Mouse (Mus musculus) ES-Bruce4 (cell line): ENCODE measurements around the gene Paqr7. TPM values are rescaled to one million over a fixed set of nuclear protein-coding genes. Genes with fewer than 3 reads are reported as not detected.

Source experiments
- H3K27ac ChIP-seq: 2 replicates; pipeline ENCODE4 v1.5.1; 2012; ENCODE audit warnings: low read length, inconsistent platforms; ENCODE audit not compliant: insufficient read depth
- H3K27me3 ChIP-seq: 2 replicates; pipeline ENCODE4 v1.6.1; 2012; ENCODE audit warnings: mild to moderate bottlenecking, low read length, inconsistent platforms; ENCODE audit not compliant: control insufficient read depth, poor library complexity, insufficient read depth, severe bottlenecking
- H3K36me3 ChIP-seq: 2 replicates; pipeline ENCODE4 v1.6.1; 2012; ENCODE audit warnings: inconsistent platforms, mild to moderate bottlenecking, low read length, moderate library complexity; ENCODE audit not compliant: control insufficient read depth, poor library complexity, insufficient read depth, severe bottlenecking
- H3K4me1 ChIP-seq: one replicate; pipeline ENCODE4 v1.8.1; 2011; ENCODE audit warnings: low read length; ENCODE audit not compliant: control insufficient read depth, insufficient read depth
- H3K4me3 ChIP-seq: 2 replicates; pipeline ENCODE4 v1.5.1; 2011; ENCODE audit warnings: low read depth, mild to moderate bottlenecking, low read length
- H3K9ac ChIP-seq: 2 replicates; pipeline ENCODE4 v1.6.1; 2012; ENCODE audit warnings: low read depth, mild to moderate bottlenecking, inconsistent platforms; ENCODE audit not compliant: poor library complexity, severe bottlenecking
- H3K9me3 ChIP-seq: replicated peaks from 2 replicates; pipeline ENCODE4 v1.6.1; 2012; ENCODE audit warnings: mild to moderate bottlenecking, low read length, inconsistent platforms; ENCODE audit not compliant: control insufficient read depth, poor library complexity, insufficient read depth, severe bottlenecking
- CTCF ChIP-seq: IDR thresholded peaks from one replicate; pipeline ENCODE4 v1.8.1; 2011; ENCODE audit warnings: low read depth, low read length
- EP300 ChIP-seq: IDR thresholded peaks from 2 replicates; pipeline ENCODE4 v1.6.1; 2011; ENCODE audit warnings: low read depth, low read length; ENCODE audit not compliant: insufficient read depth
- POLR2A ChIP-seq: IDR thresholded peaks from one replicate; pipeline ENCODE4 v1.8.1; 2011; ENCODE audit warnings: low read length; ENCODE audit not compliant: insufficient read depth
- polyA plus RNA-seq: library from polyadenylated mRNA; stranded (reverse); fragments of >200 nt; gene quantifications from 2 replicates; pipeline ENCODE4 v1.2.4, GENCODE M21; 2011; ENCODE audit warnings: low read depth; ENCODE audit not compliant: missing spikeins, insufficient read depth, insufficient read length

Paqr7 gene
- polyA plus RNA-seq, result 1.5 and 3.4 TPM in 2 replicates

DNA sequence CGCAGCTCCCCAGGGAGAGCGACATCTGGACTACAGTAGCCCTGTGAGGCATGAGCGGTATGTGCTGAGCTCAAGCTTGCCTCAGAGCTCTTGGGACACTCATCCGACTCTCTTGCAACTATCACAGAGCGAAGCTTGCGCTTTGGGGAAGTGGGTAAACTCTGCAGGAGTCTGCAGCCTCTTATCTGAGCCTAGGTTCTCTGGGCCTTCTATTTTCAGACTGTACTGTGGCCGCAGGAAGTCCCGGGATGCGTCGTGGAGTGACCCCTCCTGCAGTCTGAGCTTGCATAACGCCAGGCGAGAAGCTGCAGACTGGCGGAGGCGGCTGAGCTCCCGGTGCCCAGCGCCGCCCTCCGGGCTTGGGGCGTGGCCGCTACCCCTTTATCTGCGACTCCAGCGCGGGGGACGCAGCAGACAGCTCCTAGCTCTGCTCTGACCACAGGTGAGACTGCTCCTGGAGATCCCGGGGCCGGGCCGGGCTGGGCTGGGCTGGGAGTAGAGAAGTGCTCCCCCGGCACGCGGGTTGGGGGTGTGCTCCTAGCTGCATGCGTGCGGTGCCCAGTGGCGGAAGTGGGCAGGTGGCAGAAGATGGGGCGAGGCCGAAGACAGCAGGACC lies at the start of gene Paqr7:
Gene Paqr7, plus strand, starts transcription at position 103 of the 616 bp plus-strand sequence.
- TF ChIP-seq POLR2A, result no peak
- TF ChIP-seq EP300, result no peak
- TF ChIP-seq CTCF, result no peak
- no peak within 1 kb of the TSS for H3K27ac ChIP-seq

DNA sequence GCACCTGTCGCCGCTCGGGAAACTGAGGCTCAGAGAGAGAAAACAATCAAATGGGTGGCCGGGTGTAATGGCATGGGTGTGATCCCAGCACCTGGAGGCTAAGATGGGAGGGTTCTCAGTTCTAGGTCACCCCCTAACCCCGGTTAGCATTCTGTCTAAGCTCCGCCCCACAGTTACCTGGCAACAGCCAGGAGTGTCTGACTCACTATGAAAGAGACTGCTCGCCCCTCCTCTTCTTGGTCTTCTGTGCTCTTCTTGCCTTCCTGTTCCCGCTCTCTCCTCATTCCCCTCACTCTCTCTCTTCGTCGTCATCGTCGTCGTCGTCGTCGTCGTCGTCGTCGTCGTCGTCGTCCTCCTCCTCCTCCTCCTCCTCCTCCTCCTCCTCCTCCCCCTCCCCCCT lies 48.5 kb upstream of the Paqr7 start:
- no peak overlapping the region for H3K27ac ChIP-seq
- no peak overlapping the region for H3K9ac ChIP-seq
- H3K9me3 ChIP-seq, result no peaks in the 10 kb centered on the region
- no peak overlapping the region for H3K4me3 ChIP-seq
- peaks cover 6% of the 10 kb centered on the region for H3K4me1 ChIP-seq
- no peaks in the 10 kb centered on the region for H3K36me3 ChIP-seq
- H3K27me3 ChIP-seq, result no peaks in the 10 kb centered on the region
- no peak for TF ChIP-seq CTCF
- TF ChIP-seq POLR2A, result no peak
- TF ChIP-seq EP300, result no peak

More for the DNA sequence above, at the start of gene Paqr7:
- 0 out of 2 replicates have a peak within 1 kb of the TSS, but pooled peaks have one; percentile 12 for H3K9ac ChIP-seq
- peak within 1 kb of the TSS; percentile 27; the same call in 1 of the 2 replicates for H3K4me3 ChIP-seq
- no peaks in the 10 kb centered on the region for H3K9me3 ChIP-seq
- no peaks in the 10 kb centered on the region for H3K36me3 ChIP-seq
- H3K4me1 ChIP-seq, result peaks cover 3% of the 10 kb centered on the region
- H3K27me3 ChIP-seq, result no peaks in the 10 kb centered on the region

DNA sequence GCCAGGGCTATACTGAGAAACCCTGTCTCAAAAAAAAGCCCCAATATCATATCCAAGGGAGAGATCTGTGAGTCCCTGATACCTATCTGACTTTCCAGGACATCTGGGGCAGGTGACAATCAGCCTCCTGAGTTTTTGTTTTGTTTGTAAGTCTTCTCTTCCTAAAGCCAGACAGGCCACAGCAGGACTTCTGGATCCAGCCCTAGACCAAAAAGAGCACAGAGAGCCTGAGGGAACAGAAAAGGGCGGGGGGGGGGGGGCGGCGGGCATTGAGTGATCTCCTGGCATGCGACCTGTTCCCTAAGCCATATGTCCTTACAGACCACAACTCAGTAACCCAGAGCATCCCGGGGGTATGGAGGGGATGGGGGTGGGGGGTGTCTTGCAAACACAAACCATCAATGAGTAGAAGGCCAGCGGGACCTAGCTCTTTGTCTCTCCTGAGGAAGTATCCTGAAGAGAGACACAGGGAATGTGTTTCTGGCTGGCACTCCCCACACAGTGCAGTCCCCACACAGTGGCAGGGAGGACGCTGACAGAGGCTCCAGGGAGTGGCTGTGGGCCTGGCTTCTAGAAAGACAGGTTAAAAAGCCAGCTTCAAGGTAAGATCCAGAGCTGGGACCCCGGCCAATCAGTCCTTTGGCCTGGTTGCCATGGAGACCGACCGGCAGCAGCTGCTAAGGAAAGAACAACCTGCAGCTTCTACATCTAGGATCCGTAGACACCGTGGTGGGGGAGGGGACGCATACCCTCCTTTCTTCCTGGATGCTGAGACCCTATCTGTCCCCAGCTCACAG lies 46.7 kb upstream of the Paqr7 start:
- TF ChIP-seq EP300, result no peak
- no peak for TF ChIP-seq CTCF
- no peak for TF ChIP-seq POLR2A
- Histone ChIP-seq H3K27me3 (no peaks in the 10 kb centered on the region), H3K9me3 (no peaks in the 10 kb centered on the region), H3K9ac (no peak overlapping the region), H3K27ac (no peak overlapping the region), H3K36me3 (no peaks in the 10 kb centered on the region), H3K4me3 (no peak overlapping the region), H3K4me1 (peaks cover 6% of the 10 kb centered on the region)

- TF ChIP-seq EP300 (no peak), POLR2A (no peak), CTCF (no peak)
- Histone ChIP-seq H3K27ac (no peak overlapping the region), H3K9me3 (no peaks in the 10 kb centered on the region), H3K9ac (0 out of 2 replicates have a peak overlapping the region, but pooled peaks have one; percentile 9), H3K4me3 (0 out of 2 replicates have a peak overlapping the region, but pooled peaks have one; percentile 7), H3K27me3 (no peaks in the 10 kb centered on the region), H3K36me3 (no peaks in the 10 kb centered on the region), H3K4me1 (peaks cover 6% of the 10 kb centered on the region)
Measured at GRCm38 (mm10) chr4:134450392-134451195, 45.9 kb upstream of the Paqr7 start.

DNA sequence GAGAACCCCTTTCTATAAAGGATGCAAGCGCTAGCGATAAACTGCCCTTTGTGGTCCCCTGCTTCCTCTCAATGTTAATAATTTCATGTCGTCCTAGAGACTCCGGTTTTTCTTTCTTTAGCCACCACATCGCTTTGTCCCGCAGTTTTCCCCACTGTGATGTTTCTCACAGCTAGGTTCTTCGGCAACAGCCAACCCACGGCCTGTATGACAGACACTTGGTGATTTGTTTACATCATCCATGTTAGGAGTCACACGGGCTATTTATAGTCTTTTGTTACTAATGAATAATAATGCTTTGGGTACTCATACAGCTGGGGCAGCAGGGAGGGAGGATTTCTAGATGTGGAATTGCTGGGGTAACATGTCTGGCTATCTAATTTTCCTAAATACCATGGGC lies 45.0 kb upstream of the Paqr7 start:
- Histone ChIP-seq H3K27ac (no peak overlapping the region), H3K27me3 (no peaks in the 10 kb centered on the region), H3K4me3 (no peak overlapping the region), H3K9ac (no peak overlapping the region), H3K4me1 (peaks cover 4% of the 10 kb centered on the region), H3K36me3 (no peaks in the 10 kb centered on the region), H3K9me3 (no peaks in the 10 kb centered on the region)
- no peak for TF ChIP-seq CTCF
